Mouse (Mus musculus): ENCODE measurements around the gene Kpna1. TPM values are rescaled to one million over a fixed set of nuclear protein-coding genes. Genes with fewer than 3 reads are reported as not detected.

Kpna1 gene
- total RNA-seq, 2 experiments from 2014 or later, result 35.1 to 41.1 TPM

GRCm38 (mm10) chr16:36067694-36068093, 89.1 kb downstream of the Kpna1 start:
- peak; percentile 10; the same call in 1 of the 2 replicates for ATAC-seq (replicated peaks; ENCODE audit: poor library complexity, severe bottlenecking)

GRCm38 (mm10) chr16:36068356-36068755, 89.8 kb downstream of the Kpna1 start:
- no peak for ATAC-seq (replicated peaks; ENCODE audit: poor library complexity, severe bottlenecking)

- ATAC-seq (replicated peaks; ENCODE audit: poor library complexity, severe bottlenecking), result no peak
These were observed 91.4 kb downstream of the Kpna1 start for GRCm38 (mm10) chr16:36069819-36070575.

- ATAC-seq (replicated peaks; ENCODE audit: poor library complexity, severe bottlenecking), result no peak
These were observed 92.5 kb downstream of the Kpna1 start for GRCm38 (mm10) chr16:36071071-36071449.

- ATAC-seq (replicated peaks; ENCODE audit: poor library complexity, severe bottlenecking), result peak; percentile 82
These were observed 93.2 kb downstream of the Kpna1 start, which contains the start of the genes Fam162a and Ccdc58 for GRCm38 (mm10) chr16:36071450-36072379. Fam162a (minus strand) TSS chr16:36071594. Ccdc58 (plus strand) TSS chr16:36071685.

GRCm38 (mm10) chr16:36072410-36073011, 94.0 kb downstream of the Kpna1 start:
- no peak for ATAC-seq (replicated peaks; ENCODE audit: poor library complexity, severe bottlenecking)

- no peak for ATAC-seq (replicated peaks; ENCODE audit: poor library complexity, severe bottlenecking)
These were observed 96.2 kb downstream of the Kpna1 start for GRCm38 (mm10) chr16:36074772-36075171.

GRCm38 (mm10) chr16:36079916-36080315, 101.4 kb downstream of the Kpna1 start:
- ATAC-seq (replicated peaks; ENCODE audit: poor library complexity, severe bottlenecking), result no peak

Other genes starting within 250 kb of the Kpna1 start
- gene Dirc2, start 209.4 kb upstream of the Kpna1 start, total RNA-seq (2014; fragmentation: Nextera tagmentation), result 24.9 and 31.7 TPM in 2 replicates
- 15.8 and 21.1 TPM in 2 replicates for gene Dirc2, start 209.4 kb upstream of the Kpna1 start, total RNA-seq (2017)
- 3.0 and 7.8 TPM in 2 replicates for gene Hspbap1, start 208.4 kb upstream of the Kpna1 start, total RNA-seq (2014; fragmentation: Nextera tagmentation)
- 5.6 and 7.4 TPM in 2 replicates for gene Hspbap1, start 208.4 kb upstream of the Kpna1 start, total RNA-seq (2017)
- 10.7 and 16.7 TPM in 2 replicates for gene Parp14, start 107.2 kb upstream of the Kpna1 start, total RNA-seq (2014; fragmentation: Nextera tagmentation)
- gene Parp14, start 107.2 kb upstream of the Kpna1 start, total RNA-seq (2017), result 11.6 and 11.7 TPM in 2 replicates
- 14.7 and 15.7 TPM in 2 replicates for gene Parp9, start 40.3 kb upstream of the Kpna1 start, total RNA-seq (2014; fragmentation: Nextera tagmentation)
- 20.4 and 24.1 TPM in 2 replicates for gene Parp9, start 40.3 kb upstream of the Kpna1 start, total RNA-seq (2017)
- gene Dtx3l, start 39.6 kb upstream of the Kpna1 start, total RNA-seq (2014; fragmentation: Nextera tagmentation), result 21.9 and 28.5 TPM in 2 replicates
- 29.4 and 36.2 TPM in 2 replicates for gene Dtx3l, start 39.6 kb upstream of the Kpna1 start, total RNA-seq (2017)
- gene Wdr5b, start 62.4 kb downstream of the Kpna1 start, total RNA-seq (2014; fragmentation: Nextera tagmentation), result 6.0 and 7.8 TPM in 2 replicates
- 7.0 and 8.8 TPM in 2 replicates for gene Wdr5b, start 62.4 kb downstream of the Kpna1 start, total RNA-seq (2017)
- 101 and 196 TPM in 2 replicates for gene Fam162a, start 92.8 kb downstream of the Kpna1 start, total RNA-seq (2014; fragmentation: Nextera tagmentation)
- gene Fam162a, start 92.8 kb downstream of the Kpna1 start, total RNA-seq (2017), result 79.5 and 114 TPM in 2 replicates
- gene Ccdc58, start 92.9 kb downstream of the Kpna1 start, total RNA-seq (2014; fragmentation: Nextera tagmentation), result 61.8 and 98.5 TPM in 2 replicates
- gene Ccdc58, start 92.9 kb downstream of the Kpna1 start, total RNA-seq (2017), result 107 and 144 TPM in 2 replicates
- not detected in 2 replicates for gene Csta1, start 152.5 kb downstream of the Kpna1 start, total RNA-seq (2014; fragmentation: Nextera tagmentation)
- not detected in 2 replicates for gene Csta1, start 152.5 kb downstream of the Kpna1 start, total RNA-seq (2017)
- gene Stfa2l1, start 178.1 kb downstream of the Kpna1 start, total RNA-seq (2014; fragmentation: Nextera tagmentation), result not detected in 2 replicates
- not detected in 2 replicates for gene Stfa2l1, start 178.1 kb downstream of the Kpna1 start, total RNA-seq (2017)
- not detected in 2 replicates for gene Gm5483, start 205.5 kb downstream of the Kpna1 start, total RNA-seq (2014; fragmentation: Nextera tagmentation)
- gene Gm5483, start 205.5 kb downstream of the Kpna1 start, total RNA-seq (2017), result 4.6 TPM in 1 of 2 replicates, not detected in the other
- gene Gm5416, start 231.7 kb downstream of the Kpna1 start, total RNA-seq (2014; fragmentation: Nextera tagmentation), result not detected in 2 replicates
- not detected in 2 replicates for gene Gm5416, start 231.7 kb downstream of the Kpna1 start, total RNA-seq (2017)
- gene 2010005H15Rik, start 242.7 kb downstream of the Kpna1 start, total RNA-seq (2014; fragmentation: Nextera tagmentation), result not detected in 2 replicates
- not detected in 2 replicates for gene 2010005H15Rik, start 242.7 kb downstream of the Kpna1 start, total RNA-seq (2017)

Data from granulocyte monocyte progenitor cell, adult 5-6 weeks (primary cell).